Comparison of ENCODE assay signal across 23 mouse cellular contexts in genomic region chr10:77588036-77588435, GRCm38 (mm10). TPM values are rescaled to one million over a fixed set of nuclear protein-coding genes. Genes with fewer than 3 reads are reported as not detected.
DNase-seq lines count a peak whose midpoint lies in the region; ATAC-seq lines count a peak whose summit lies in the region.
"Had no signal": no experiment of that assay in that cellular context is flagged by ENCODE, and none has a peak within 500 bp of the region (broad histone marks: within the 10 kb centered on the region; RNA-seq: fewer than 3 reads in every experiment).

No protein-coding gene starts in this region.

- H3K9ac ChIP-seq in embryonic facial prominence, embryonic 13.5 days: peak overlapping the region; percentile 46; the same call in 1 of the 2 replicates
- no peak overlapping the region for H3K9ac ChIP-seq in liver, embryonic 12.5 days
- no peak overlapping the region for H3K9ac ChIP-seq in liver, embryonic 11.5 days (ENCODE audit: low read depth, low read length)
- H3K9ac ChIP-seq: forebrain, embryonic 13.5 days; liver, embryonic 14.5 days had no signal

- no peak overlapping the region for H3K27ac ChIP-seq in embryonic facial prominence, embryonic 13.5 days
- no peak overlapping the region for H3K27ac ChIP-seq in embryonic facial prominence, embryonic 10.5 days (replicated peaks)
- H3K27ac ChIP-seq in liver, embryonic 12.5 days: peak overlapping the region; percentile 81
- no peak overlapping the region for H3K27ac ChIP-seq in liver, embryonic 11.5 days (ENCODE audit: low read depth, low read length)
- H3K27ac ChIP-seq: forebrain, embryonic 13.5 days; limb, embryonic 10.5 days; liver, embryonic 14.5 days; macrophage had no signal

- peaks cover 14% of the 10 kb centered on the region for H3K4me1 ChIP-seq in embryonic facial prominence, embryonic 13.5 days
- H3K4me1 ChIP-seq in embryonic facial prominence, embryonic 10.5 days: peaks cover 14% of the 10 kb centered on the region
- peaks cover 81% of the 10 kb centered on the region for H3K4me1 ChIP-seq in liver, embryonic 12.5 days
- H3K4me1 ChIP-seq in liver, embryonic 11.5 days (replicated peaks; ENCODE audit: control insufficient read depth, insufficient read depth, low read length): peaks cover 53% of the 10 kb centered on the region

- no peaks in the 10 kb centered on the region for H3K9me3 ChIP-seq in embryonic facial prominence, embryonic 13.5 days
- no peaks in the 10 kb centered on the region for H3K9me3 ChIP-seq in embryonic facial prominence, embryonic 10.5 days
- H3K9me3 ChIP-seq in liver, embryonic 12.5 days (replicated peaks): no peaks in the 10 kb centered on the region
- no peaks in the 10 kb centered on the region for H3K9me3 ChIP-seq in liver, embryonic 11.5 days (ENCODE audit: control insufficient read depth, low read length)
- H3K9me3 ChIP-seq: forebrain, embryonic 13.5 days; hindbrain, embryonic 10.5 days; limb, embryonic 10.5 days had no signal

- no peak overlapping the region for H3K4me2 ChIP-seq in embryonic facial prominence, embryonic 13.5 days
- no peak overlapping the region for H3K4me2 ChIP-seq in liver, embryonic 12.5 days
- H3K4me2 ChIP-seq in liver, embryonic 11.5 days: no peak overlapping the region
- H3K4me2 ChIP-seq: forebrain, embryonic 13.5 days; heart, embryonic 11.5 days; midbrain, embryonic 11.5 days had no signal

- no peak for ATAC-seq in embryonic facial prominence, embryonic 13.5 days (ENCODE audit: insufficient number of reproducible peaks, insufficient read depth, low FRiP score, low TSS enrichment, low read depth)
- ATAC-seq in liver, embryonic 12.5 days: no peak
- no peak for ATAC-seq in liver, embryonic 11.5 days (replicated peaks; ENCODE audit: low FRiP score)
- ATAC-seq: activated CD4-positive, CD25-positive, alpha-beta regulatory T cell, adult 4 months; forebrain, embryonic 13.5 days; intestine, postnatal 0 days had no signal

- H3K4me3 ChIP-seq in embryonic facial prominence, embryonic 13.5 days: no peak overlapping the region
- no peak overlapping the region for H3K4me3 ChIP-seq in embryonic facial prominence, embryonic 10.5 days
- H3K4me3 ChIP-seq in liver, embryonic 12.5 days: no peak overlapping the region
- no peak overlapping the region for H3K4me3 ChIP-seq in liver, embryonic 11.5 days (ENCODE audit: low read depth, low read length)
- H3K4me3 ChIP-seq: forebrain, embryonic 13.5 days; hindbrain, embryonic 10.5 days; limb, embryonic 10.5 days had no signal

- H3K36me3 ChIP-seq in embryonic facial prominence, embryonic 13.5 days: peaks cover 69% of the 10 kb centered on the region
- H3K36me3 ChIP-seq in embryonic facial prominence, embryonic 10.5 days (replicated peaks): peaks cover 67% of the 10 kb centered on the region
- peaks cover 73% of the 10 kb centered on the region for H3K36me3 ChIP-seq in liver, embryonic 12.5 days
- peaks cover 23% of the 10 kb centered on the region for H3K36me3 ChIP-seq in liver, embryonic 11.5 days (ENCODE audit: control insufficient read depth, insufficient read depth, low read length)

- WGBS in embryonic facial prominence, embryonic 13.5 days: 87% methylated on average over 2 of the region's 2 CpGs
- 85% methylated on average over 2 of the region's 2 CpGs for WGBS in embryonic facial prominence, embryonic 10.5 days
- 68% methylated on average over 2 of the region's 2 CpGs for WGBS in liver, embryonic 12.5 days (ENCODE audit: insufficient replicate concordance)
- 79% methylated on average over 2 of the region's 2 CpGs for WGBS in liver, embryonic 11.5 days

- H3K27me3 ChIP-seq in embryonic facial prominence, embryonic 13.5 days: no peaks in the 10 kb centered on the region
- no peaks in the 10 kb centered on the region for H3K27me3 ChIP-seq in embryonic facial prominence, embryonic 10.5 days (replicated peaks; ENCODE audit: low read depth, poor library complexity, severe bottlenecking)
- no peaks in the 10 kb centered on the region for H3K27me3 ChIP-seq in liver, embryonic 12.5 days (replicated peaks)
- H3K27me3 ChIP-seq in liver, embryonic 11.5 days (replicated peaks; ENCODE audit: control insufficient read depth, insufficient read depth, low read length): no peaks in the 10 kb centered on the region
- H3K27me3 ChIP-seq: forebrain, embryonic 13.5 days had no signal

- no peak for DNase-seq in embryonic facial prominence, embryonic 10.5 days (ENCODE audit: low spot score)
- peak; percentile 59 to 65 for DNase-seq in kidney, adult 8-10 months
- no peak for DNase-seq in kidney, postnatal 4 days
- DNase-seq in liver, embryonic 11.5 days (ENCODE audit: low spot score): no peak
- DNase-seq in adrenal gland, postnatal 36 days: no peak
- no peak for DNase-seq in adipocyte (ENCODE audit: low spot score)
- DNase-seq: gastrocnemius, postnatal 10 days; heart, adult 11 months; heart, postnatal 10 days; thymus, adult 2 months; thymus, postnatal 4 days had no signal

RNA-seq across cellular contexts. Expression of gene Pttg1ip, which starts 6.5 kb away (rescaled TPM):
- 104 and 109 TPM in 2 replicates for polyA plus RNA-seq in embryonic facial prominence, embryonic 13.5 days (2015; fragmentation: Nextera tagmentation; extraction: Ambion mirVana)
- polyA plus RNA-seq in embryonic facial prominence, embryonic 10.5 days (2016; fragmentation: Nextera tagmentation; extraction: Ambion mirVana): 65.6 and 71.0 TPM in 2 replicates
- 68.8 and 72.8 TPM in 2 replicates for polyA plus RNA-seq in liver, embryonic 12.5 days (2016; fragmentation: Nextera tagmentation; extraction: Ambion mirVana)
- 94.0 and 99.7 TPM in 2 replicates for polyA plus RNA-seq in liver, embryonic 11.5 days (2014; fragmentation: Nextera tagmentation; extraction: Ambion mirVana)
- total RNA-seq in adrenal gland, postnatal 36 days (2021): 100 to 1,000 TPM; 197 to 219 TPM

RNA-seq across cellular contexts. Expression of gene Sumo3, which starts 17.9 kb away (rescaled TPM):
- polyA plus RNA-seq in embryonic facial prominence, embryonic 13.5 days (2015; fragmentation: Nextera tagmentation; extraction: Ambion mirVana): 393 and 397 TPM in 2 replicates
- polyA plus RNA-seq in embryonic facial prominence, embryonic 10.5 days (2016; fragmentation: Nextera tagmentation; extraction: Ambion mirVana): 419 and 445 TPM in 2 replicates
- 138 and 146 TPM in 2 replicates for polyA plus RNA-seq in liver, embryonic 12.5 days (2016; fragmentation: Nextera tagmentation; extraction: Ambion mirVana)
- 249 and 271 TPM in 2 replicates for polyA plus RNA-seq in liver, embryonic 11.5 days (2014; fragmentation: Nextera tagmentation; extraction: Ambion mirVana)
- total RNA-seq in adrenal gland, postnatal 36 days (2021): 100 to 1,000 TPM in 1 of 2 experiments, 10 to 100 TPM in 1; 89.0 to 106 TPM

RNA-seq across cellular contexts. Expression of gene Gm49325, which starts 18.0 kb away (rescaled TPM):
- 2.6 and 4.1 TPM in 2 replicates for polyA plus RNA-seq in embryonic facial prominence, embryonic 13.5 days (2015; fragmentation: Nextera tagmentation; extraction: Ambion mirVana)
- polyA plus RNA-seq in embryonic facial prominence, embryonic 10.5 days (2016; fragmentation: Nextera tagmentation; extraction: Ambion mirVana): 1.9 and 8.0 TPM in 2 replicates
- polyA plus RNA-seq in liver, embryonic 12.5 days (2016; fragmentation: Nextera tagmentation; extraction: Ambion mirVana): 5.1 TPM in 1 of 2 replicates, not detected in the other
- polyA plus RNA-seq in liver, embryonic 11.5 days (2014; fragmentation: Nextera tagmentation; extraction: Ambion mirVana): 1.8 and 4.5 TPM in 2 replicates
- total RNA-seq in adrenal gland, postnatal 36 days (2021): 10 to 100 TPM; 24.1 to 27.6 TPM
- total RNA-seq: midbrain, postnatal 0 days had no signal
- polyA plus RNA-seq: forebrain, embryonic 13.5 days; heart, embryonic 11.5 days; midbrain, embryonic 11.5 days; thymus, adult 2 months had no signal

RNA-seq across cellular contexts. Expression of gene Ube2g2, which starts 34.0 kb away (rescaled TPM):
- polyA plus RNA-seq in embryonic facial prominence, embryonic 13.5 days (2015; fragmentation: Nextera tagmentation; extraction: Ambion mirVana): 76.4 and 80.3 TPM in 2 replicates
- polyA plus RNA-seq in embryonic facial prominence, embryonic 10.5 days (2016; fragmentation: Nextera tagmentation; extraction: Ambion mirVana): 98.9 and 101 TPM in 2 replicates
- polyA plus RNA-seq in liver, embryonic 12.5 days (2016; fragmentation: Nextera tagmentation; extraction: Ambion mirVana): 55.7 and 59.9 TPM in 2 replicates
- 62.1 and 67.9 TPM in 2 replicates for polyA plus RNA-seq in liver, embryonic 11.5 days (2014; fragmentation: Nextera tagmentation; extraction: Ambion mirVana)
- total RNA-seq in adrenal gland, postnatal 36 days (2021): 10 to 100 TPM; 57.3 to 67.6 TPM

RNA-seq across cellular contexts. Expression of gene Itgb2, which starts 58.0 kb away (rescaled TPM):
- 1.3 TPM in 2 replicates for polyA plus RNA-seq in embryonic facial prominence, embryonic 13.5 days (2015; fragmentation: Nextera tagmentation; extraction: Ambion mirVana)
- polyA plus RNA-seq in embryonic facial prominence, embryonic 10.5 days (2016; fragmentation: Nextera tagmentation; extraction: Ambion mirVana): 0.60 and 1.3 TPM in 2 replicates
- polyA plus RNA-seq in liver, embryonic 12.5 days (2016; fragmentation: Nextera tagmentation; extraction: Ambion mirVana): 13.5 and 13.9 TPM in 2 replicates
- 18.6 and 19.1 TPM in 2 replicates for polyA plus RNA-seq in liver, embryonic 11.5 days (2014; fragmentation: Nextera tagmentation; extraction: Ambion mirVana)
- total RNA-seq in adrenal gland, postnatal 36 days (2021): 1 to 10 TPM; 4.2 to 9.1 TPM

Comparison
In these comparisons a context has a peak if more than half of its experiments do, and no peak if none do; other contexts are left out.
1. DNase-seq: peak in kidney, adult 8-10 months (2 of 2); none in embryonic facial prominence, embryonic 10.5 days (single experiment), kidney, postnatal 4 days (0 of 2), liver, embryonic 11.5 days (single experiment), adrenal gland, postnatal 36 days (0 of 2) and adipocyte (single experiment).